Mouse (Mus musculus): ENCODE measurements around the gene Irs2.

The Irs2 gene

GRCm38 (mm10) chr8:11008842-11009420 lies 673 bp upstream of the Irs2 start:
- peak; percentile 98 for DNase-seq

- DNase-seq: peak; percentile 71
These were observed 478 bp downstream of the Irs2 start for GRCm38 (mm10) chr8:11007581-11008378.

GRCm38 (mm10) chr8:11007001-11007580 lies 1.2 kb downstream of the Irs2 start:
- DNase-seq: peak; percentile 90

GRCm38 (mm10) chr8:11006276-11006630 lies 2.0 kb downstream of the Irs2 start:
- no peak for DNase-seq

GRCm38 (mm10) chr8:11005460-11006275 lies 2.6 kb downstream of the Irs2 start:
- DNase-seq: peak; percentile 21

GRCm38 (mm10) chr8:11004781-11005459 lies 3.3 kb downstream of the Irs2 start:
- DNase-seq: peak; percentile 12

GRCm38 (mm10) chr8:11003917-11004470 lies 4.3 kb downstream of the Irs2 start:
- no peak for DNase-seq

GRCm38 (mm10) chr8:11003253-11003652 lies 5.0 kb downstream of the Irs2 start:
- DNase-seq: peak; percentile 36

GRCm38 (mm10) chr8:11002816-11003215 lies 5.4 kb downstream of the Irs2 start:
- DNase-seq: no peak

- peak; percentile 60 for DNase-seq
These were observed 7.2 kb downstream of the Irs2 start for GRCm38 (mm10) chr8:11001062-11001549.

GRCm38 (mm10) chr8:10999538-10999937 lies 8.7 kb downstream of the Irs2 start:
- no peak for DNase-seq

GRCm38 (mm10) chr8:10996247-10996646 lies 12.0 kb downstream of the Irs2 start:
- peak; percentile 71 for DNase-seq

GRCm38 (mm10) chr8:10995756-10996155 lies 12.5 kb downstream of the Irs2 start:
- DNase-seq: no peak

- DNase-seq: no peak
These were observed 13.8 kb downstream of the Irs2 start for GRCm38 (mm10) chr8:10994390-10994954.

- no peak for DNase-seq
These were observed 14.6 kb downstream of the Irs2 start for GRCm38 (mm10) chr8:10993582-10994216.

- DNase-seq: no peak
These were observed 16.2 kb downstream of the Irs2 start for GRCm38 (mm10) chr8:10992081-10992480.

GRCm38 (mm10) chr8:10991323-10991722 lies 16.9 kb downstream of the Irs2 start:
- DNase-seq: no peak

GRCm38 (mm10) chr8:10990421-10991110 lies 17.7 kb downstream of the Irs2 start:
- peak; percentile 50 for DNase-seq

GRCm38 (mm10) chr8:10989946-10990345 lies 18.3 kb downstream of the Irs2 start:
- no peak for DNase-seq

GRCm38 (mm10) chr8:10986638-10987037 lies 21.6 kb downstream of the Irs2 start:
- no peak for DNase-seq

GRCm38 (mm10) chr8:10985064-10985463 lies 23.2 kb downstream of the Irs2 start:
- DNase-seq: peak; percentile 61
